12 mouse cellular contexts compared by ENCODE assay signal in genomic region chr11:84952611-84953010, GRCm38 (mm10).
"Had no signal": no experiment of that assay in that cellular context is flagged by ENCODE, and none has a peak within 500 bp of the region (broad histone marks: within the 10 kb centered on the region; RNA-seq: fewer than 3 reads in every experiment).

No protein-coding gene starts in this region.

- H3K9ac ChIP-seq: limb, embryonic 13.5 days; liver, embryonic 15.5 days; midbrain, embryonic 12.5 days; neural tube, embryonic 13.5 days had no signal

- H3K4me2 ChIP-seq: limb, embryonic 13.5 days; liver, embryonic 15.5 days; midbrain, embryonic 12.5 days; neural tube, embryonic 13.5 days had no signal

- DNase-seq: kidney, postnatal 14 days; left cerebral cortex, postnatal 4 days; right cerebral cortex, adult 18-20 months; spleen, adult 18-20 months; thymus, adult 18-20 months; thymus, postnatal 4 days had no signal

- ATAC-seq: hindbrain, postnatal 0 days; midbrain, embryonic 16.5 days had no signal

- H3K9me3 ChIP-seq: limb, embryonic 13.5 days; liver, embryonic 15.5 days; midbrain, embryonic 12.5 days; neural tube, embryonic 13.5 days had no signal

- H3K36me3 ChIP-seq: limb, embryonic 13.5 days; liver, embryonic 15.5 days; midbrain, embryonic 12.5 days; neural tube, embryonic 13.5 days had no signal

- H3K27ac ChIP-seq: hindbrain, postnatal 0 days; limb, embryonic 13.5 days; liver, embryonic 15.5 days; midbrain, embryonic 12.5 days; neural tube, embryonic 13.5 days had no signal

- H3K4me3 ChIP-seq: limb, embryonic 13.5 days; liver, embryonic 15.5 days; midbrain, embryonic 12.5 days; neural tube, embryonic 13.5 days had no signal
